Mouse (Mus musculus): Measurements from ENCODE around the gene Abcb1b.
"Not testable (repeated sequence)": the region's sequence is repeated elsewhere in the genome, so short reads cannot be mapped to it uniquely, and the experiment has no call there.

Abcb1b gene

DNA sequence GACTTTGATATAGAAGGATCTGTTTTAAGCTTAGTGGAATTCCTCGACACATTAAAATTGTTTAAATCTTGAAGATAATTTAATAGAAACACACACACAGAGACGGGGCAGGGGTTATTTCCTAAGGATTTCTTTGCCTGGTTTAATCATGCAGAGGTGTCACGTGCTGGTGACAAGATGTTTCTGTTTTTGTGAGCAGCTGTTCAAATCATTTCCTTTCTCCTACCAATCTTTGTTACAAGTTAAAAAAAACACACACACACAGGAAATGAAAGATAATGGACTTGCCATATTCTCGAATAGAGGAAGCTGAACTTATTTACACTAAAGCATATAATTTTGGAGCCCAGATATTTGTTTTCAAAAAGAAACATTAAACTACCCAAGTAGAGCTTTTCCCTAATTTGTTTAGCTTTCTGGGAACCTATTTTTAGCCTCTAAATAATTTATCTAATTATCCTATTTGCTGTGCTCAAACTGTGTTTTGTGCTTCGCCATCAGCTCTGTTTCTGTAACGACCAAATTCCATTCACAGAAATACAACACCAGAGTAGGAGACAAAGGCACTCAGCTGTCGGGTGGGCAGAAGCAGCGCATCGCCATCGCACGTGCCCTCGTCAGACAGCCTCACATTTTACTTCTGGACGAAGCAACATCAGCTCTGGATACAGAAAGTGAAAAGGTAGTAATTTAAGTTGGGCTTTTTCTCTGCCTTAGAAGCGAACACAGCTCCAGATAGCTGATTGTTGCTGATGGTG lies 65.8 kb downstream of the Abcb1b start:
- in situ Hi-C loops (cut with MboI, MseI) = no loop called here

DNA sequence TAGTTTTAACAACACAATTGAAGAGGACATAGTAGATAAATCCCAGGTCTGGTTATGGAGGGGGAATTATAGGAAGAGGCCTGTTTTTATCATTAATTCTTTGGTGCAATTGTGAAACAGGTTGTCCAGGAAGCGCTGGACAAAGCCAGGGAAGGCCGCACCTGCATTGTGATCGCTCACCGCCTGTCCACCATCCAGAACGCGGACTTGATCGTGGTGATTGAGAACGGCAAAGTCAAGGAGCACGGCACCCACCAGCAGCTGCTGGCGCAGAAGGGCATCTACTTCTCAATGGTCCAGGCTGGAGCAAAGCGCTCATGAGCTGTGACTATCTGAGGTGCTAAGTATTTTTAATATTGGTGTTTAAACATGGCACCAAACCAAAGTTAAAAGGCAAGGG lies 67.7 kb downstream of the Abcb1b start:
- in situ Hi-C loops (cut with MboI, MseI) = not testable (repeated sequence)

DNA sequence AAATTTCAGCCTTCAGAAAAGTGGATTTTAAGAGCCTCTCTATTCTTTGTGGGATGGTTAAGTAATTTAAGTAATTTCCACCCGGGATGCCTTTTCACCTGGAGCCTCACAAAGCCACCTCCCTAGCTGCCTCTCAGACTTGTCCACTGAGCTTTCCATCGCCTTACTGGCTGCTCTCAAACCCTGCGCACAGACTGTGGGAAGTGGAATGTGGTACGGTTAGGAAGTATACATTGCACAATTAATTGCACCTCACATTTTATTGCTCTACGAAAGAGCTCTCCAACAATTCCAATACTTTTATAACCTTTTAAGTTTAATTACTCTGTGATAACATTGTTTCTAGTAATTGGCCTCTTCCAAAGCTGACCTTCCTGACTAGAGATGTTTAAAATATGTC lies 68.4 kb downstream of the Abcb1b start:
- in situ Hi-C loops (cut with MboI, MseI) = no loop called here

- in situ Hi-C loops (cut with MboI, MseI) = no loop called here
Measured at GRCm38 (mm10) chr5:8868019-8868418, 70.1 kb downstream of the Abcb1b start.

- in situ Hi-C loops (cut with MboI, MseI) = no loop called here
Measured at GRCm38 (mm10) chr5:8872979-8873915, 75.3 kb downstream of the Abcb1b start.

GRCm38 (mm10) chr5:8877086-8877485 lies 79.1 kb downstream of the Abcb1b start:
- in situ Hi-C loops (cut with MboI, MseI) = no loop called here

GRCm38 (mm10) chr5:8877800-8878199 lies 79.9 kb downstream of the Abcb1b start:
- in situ Hi-C loops (cut with MboI, MseI) = no loop called here

- in situ Hi-C loops (cut with MboI, MseI) = no loop called here
Measured at GRCm38 (mm10) chr5:8885837-8886236, 87.9 kb downstream of the Abcb1b start.

DNA sequence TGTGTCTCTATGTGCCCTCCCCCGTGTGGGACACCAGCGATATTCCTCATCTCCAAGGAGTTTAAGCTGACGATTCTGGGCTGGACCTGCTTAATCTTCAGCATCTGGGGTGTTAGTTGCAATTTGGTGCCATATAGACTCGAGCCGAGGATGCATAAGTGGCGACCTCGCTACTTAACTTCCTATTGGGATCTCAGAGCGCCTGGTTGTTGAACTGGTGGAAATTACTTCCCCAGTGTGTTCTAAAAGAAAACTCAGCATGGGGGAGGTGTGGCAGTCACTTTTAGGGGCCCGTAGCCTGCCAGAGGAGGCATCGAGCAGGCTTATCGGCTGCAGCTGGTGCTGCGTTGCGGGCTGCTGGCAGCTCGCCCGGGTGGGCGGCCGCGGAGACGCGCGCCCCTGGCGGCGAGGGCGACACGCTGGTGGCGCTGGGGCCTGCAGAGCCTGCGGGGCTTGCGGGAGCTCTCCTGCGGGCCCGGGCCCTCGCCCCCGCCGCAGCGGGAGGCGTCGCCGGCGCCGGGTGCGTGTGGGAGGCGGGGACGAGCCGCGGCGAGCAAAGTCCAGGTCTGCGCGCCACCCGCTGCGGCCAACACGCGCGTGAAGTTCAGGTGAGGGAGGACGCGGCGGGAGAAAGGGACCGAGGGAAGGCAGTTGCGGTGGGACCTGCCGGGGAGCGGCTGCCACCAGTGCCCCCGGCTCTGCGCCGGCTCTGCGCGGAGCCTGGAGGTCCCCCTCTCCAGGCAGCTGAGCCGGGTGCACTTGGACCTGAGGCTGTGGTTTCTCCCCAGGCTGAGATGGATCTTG lies 95.6 kb downstream of the Abcb1b start, which contains the start of gene Abcb4:
Gene Abcb4 (plus strand): TSS at position 418 of the 804 bp plus-strand sequence.
- in situ Hi-C loops (cut with MboI, MseI) = no loop called here

GRCm38 (mm10) chr5:8894104-8894425 lies 96.1 kb downstream of the Abcb1b start:
- in situ Hi-C loops (cut with MboI, MseI) = no loop called here

DNA sequence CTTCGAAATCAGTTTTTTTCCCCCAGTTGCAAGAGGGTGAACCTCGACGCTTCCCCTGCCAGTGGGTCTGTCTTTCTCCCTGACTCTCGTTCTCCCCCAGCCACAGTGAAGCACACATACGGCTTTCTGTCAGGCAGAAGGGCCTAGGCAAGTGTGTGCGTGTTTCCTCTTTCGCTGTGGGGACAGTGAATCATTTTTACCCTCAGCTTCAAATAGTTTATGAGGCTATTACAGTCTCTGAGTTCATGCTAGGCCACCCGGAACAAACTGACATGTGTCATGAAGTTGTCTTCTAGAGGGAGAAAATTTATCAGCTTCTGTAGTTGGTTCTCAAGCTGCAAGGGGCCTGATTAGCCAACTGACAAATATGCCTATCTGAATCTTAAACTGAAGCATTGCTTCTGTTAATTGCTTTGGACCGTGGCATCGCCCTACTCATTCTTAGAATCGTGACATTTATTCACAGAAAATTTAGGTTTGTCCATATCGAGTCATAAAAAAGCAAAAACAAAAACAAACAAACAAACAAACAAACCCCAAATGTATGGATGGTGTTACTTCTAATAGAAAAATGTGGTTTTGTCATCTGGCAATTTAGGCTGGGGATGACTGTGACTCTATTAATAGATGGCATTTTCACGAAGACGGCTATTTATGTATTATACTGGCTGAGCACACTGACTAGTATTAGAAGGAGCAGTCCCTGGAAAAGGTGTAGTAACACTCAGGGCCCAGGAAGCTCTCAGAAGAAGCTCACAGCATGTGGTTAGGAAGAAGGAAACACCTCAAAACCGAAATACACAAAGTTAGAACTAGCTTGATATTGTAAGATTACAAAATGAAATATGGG lies 96.9 kb downstream of the Abcb1b start:
- in situ Hi-C loops (cut with MboI, MseI) = no loop called here

DNA sequence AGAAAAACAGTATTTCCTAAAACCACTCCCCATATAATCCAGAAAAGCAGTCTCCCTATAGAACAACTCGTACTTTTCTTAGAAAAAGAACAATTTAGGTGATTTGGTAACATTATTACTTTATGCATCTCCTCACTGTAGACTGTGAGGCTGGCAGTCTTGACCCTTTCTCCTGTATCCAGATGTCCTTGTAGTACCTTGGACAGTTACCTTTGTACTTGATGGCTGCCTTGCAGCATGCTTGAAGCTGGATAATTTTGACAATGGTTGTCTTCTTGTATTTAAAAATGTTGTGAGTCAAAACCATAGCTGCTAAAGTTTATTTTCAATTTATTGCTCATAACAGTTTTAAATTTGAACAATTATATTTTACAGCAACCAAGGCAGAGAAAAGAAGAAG lies 98.3 kb downstream of the Abcb1b start:
- in situ Hi-C loops (cut with MboI, MseI) = no loop called here

GRCm38 (mm10) chr5:8898246-8898645 lies 100.3 kb downstream of the Abcb1b start:
- in situ Hi-C loops (cut with MboI, MseI) = no loop called here

DNA sequence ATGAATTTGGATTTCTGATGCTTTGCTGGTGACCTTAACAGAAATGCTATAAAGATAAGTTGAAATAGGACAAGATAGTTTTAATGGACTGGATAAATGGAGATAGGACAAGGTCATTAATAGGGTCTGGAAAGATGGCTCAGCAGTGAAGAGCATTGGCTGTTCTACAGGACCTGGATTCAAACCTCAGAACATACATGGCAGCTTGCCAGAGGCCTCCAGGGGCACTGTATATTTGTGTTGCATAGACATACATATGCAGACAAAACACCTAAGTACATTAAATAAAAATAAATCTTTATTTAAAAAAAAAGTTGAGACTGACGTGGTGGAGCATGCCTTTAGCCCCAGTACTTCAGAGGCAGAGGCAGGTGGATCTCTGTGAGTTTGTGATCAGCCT lies 103.1 kb downstream of the Abcb1b start:
- in situ Hi-C loops (cut with MboI, MseI) = loop anchor here (10.0 kb wide), 1 partner anchor 534 kb away; no protein-coding TSS in a partner anchor

DNA sequence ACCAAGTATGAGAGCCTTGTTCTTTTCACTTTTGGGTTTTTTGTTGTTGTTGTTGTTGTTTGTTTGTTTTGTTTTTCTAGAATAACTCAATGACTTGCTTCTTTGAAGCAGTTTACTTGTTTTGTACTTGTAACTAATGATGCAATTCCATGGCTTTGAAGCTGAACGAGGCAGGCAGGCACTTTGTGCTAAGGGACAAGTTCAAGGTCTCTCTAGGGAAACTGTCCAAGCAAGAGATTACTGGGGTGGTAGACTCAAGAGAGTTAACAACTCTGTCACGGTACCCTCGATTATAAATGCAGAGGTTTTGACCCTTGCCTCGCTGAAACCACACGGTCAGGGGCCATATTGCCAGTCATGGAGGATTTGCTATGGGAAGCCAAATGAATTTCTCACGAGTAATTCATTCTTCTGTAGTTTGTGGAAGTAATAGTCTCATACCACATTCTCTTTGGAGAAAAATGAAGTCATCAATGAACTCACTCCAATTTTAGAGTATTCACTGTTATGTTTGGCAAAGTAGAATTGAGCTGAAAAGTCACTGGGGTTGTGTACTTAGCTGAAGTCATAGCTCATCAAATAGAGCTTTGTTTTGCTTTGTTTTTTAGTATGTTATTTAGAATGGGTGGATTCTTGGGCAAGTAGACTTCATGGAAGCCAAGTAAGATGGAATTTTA lies 104.3 kb downstream of the Abcb1b start:
- in situ Hi-C loops (cut with MboI, MseI) = loop anchor here (10.0 kb wide), 1 partner anchor 533 kb away; no protein-coding TSS in a partner anchor

- in situ Hi-C loops (cut with MboI, MseI) = loop anchor here (10.0 kb wide), 1 partner anchor 530 kb away; no protein-coding TSS in a partner anchor
Measured at GRCm38 (mm10) chr5:8904539-8904938, 106.6 kb downstream of the Abcb1b start.

GRCm38 (mm10) chr5:8911567-8912198 lies 113.7 kb downstream of the Abcb1b start:
- in situ Hi-C loops (cut with MboI, MseI) = no loop called here
